Mouse (Mus musculus): Measurements from ENCODE around the gene Atp13a3.

Atp13a3 gene

DNA sequence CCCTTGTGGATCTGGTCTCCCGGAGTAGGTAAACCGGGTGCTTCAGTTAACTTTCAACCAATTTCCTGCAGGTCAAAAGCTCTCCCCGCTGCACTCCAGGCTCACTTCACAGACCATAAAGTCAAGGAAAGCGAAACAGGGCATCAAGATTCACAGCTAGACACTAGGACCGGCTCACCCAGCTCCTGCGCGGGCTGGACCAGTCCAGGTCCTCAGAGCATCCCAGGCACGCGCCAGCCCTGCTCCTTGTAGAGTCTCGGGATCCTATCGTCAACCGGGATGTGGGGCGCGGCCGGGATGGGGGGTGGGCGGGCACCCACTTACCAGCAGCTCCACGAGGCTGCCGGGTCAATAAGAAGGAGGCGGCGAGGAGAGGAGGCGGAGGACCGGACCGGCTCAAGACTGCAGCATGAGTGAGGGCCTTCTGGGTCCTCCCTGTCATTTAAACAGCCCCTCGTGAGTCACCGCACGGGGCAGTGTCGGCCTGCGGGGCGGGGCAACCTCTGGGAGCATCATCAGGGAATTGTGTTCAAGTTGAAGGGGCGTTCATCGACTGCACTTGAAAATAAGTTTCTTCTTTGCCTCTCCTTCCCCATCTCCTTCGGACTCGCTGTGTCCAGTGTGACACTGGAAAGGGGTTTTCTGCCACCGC lies 122.8 kb downstream of the Atp13a3 start, which contains the start of gene Lrrc15:
TSS of gene Lrrc15 (minus strand) at position 413 of the 652 bp plus-strand sequence.
- intact Hi-C loops (cut with DNase I) = no loop called here

DNA sequence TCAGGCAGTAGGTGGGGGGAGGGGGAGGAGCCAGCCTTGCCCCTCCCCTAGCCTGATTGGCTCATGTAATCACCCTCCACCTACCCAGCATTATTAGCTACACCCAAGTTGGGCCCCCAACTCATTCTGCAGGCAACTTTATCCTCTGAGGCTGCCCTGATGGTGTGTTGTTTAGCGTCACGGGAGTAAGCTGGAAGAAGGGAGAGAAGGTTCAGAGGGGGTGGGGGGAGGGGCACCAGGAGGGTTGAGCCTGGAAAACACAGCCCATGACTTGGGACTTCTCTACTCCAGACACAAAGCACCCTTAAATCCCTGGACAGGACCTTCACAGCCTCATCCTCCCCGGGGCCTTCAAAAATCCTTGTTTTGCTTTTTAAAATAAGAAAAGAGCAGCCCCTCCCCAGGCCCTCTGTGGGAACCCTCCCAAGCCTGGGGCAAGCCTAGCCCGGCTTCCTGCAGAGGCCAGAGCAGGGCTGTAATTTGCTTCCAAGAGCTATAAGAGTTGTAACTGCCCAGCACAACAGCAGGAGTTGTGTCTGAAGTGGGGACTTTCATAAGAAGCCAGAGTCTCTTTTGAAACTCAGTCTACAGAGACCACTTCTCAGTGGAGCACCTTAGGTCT lies 125.0 kb downstream of the Atp13a3 start:
- intact Hi-C loops (cut with DNase I) = no loop called here

DNA sequence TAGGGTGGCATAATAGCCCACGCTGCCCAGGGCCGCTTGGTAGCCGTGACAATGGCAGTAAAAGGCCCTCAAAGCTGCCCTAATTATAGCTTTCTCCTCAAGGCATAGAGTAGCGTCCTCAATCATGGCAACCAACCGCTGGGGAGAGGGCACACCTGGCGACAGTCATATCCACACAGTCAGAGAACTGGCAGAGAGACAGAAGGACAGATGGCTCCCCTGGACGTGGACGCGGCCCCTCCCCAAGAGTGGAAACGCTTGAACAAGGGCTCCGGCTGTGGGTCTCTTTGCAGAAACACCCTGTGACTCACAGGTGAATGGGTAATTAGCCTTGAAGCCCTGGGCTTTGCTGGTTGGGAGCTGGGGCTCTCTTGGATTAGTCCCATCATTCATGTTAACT lies 127.4 kb downstream of the Atp13a3 start:
- intact Hi-C loops (cut with DNase I) = no loop called here

DNA sequence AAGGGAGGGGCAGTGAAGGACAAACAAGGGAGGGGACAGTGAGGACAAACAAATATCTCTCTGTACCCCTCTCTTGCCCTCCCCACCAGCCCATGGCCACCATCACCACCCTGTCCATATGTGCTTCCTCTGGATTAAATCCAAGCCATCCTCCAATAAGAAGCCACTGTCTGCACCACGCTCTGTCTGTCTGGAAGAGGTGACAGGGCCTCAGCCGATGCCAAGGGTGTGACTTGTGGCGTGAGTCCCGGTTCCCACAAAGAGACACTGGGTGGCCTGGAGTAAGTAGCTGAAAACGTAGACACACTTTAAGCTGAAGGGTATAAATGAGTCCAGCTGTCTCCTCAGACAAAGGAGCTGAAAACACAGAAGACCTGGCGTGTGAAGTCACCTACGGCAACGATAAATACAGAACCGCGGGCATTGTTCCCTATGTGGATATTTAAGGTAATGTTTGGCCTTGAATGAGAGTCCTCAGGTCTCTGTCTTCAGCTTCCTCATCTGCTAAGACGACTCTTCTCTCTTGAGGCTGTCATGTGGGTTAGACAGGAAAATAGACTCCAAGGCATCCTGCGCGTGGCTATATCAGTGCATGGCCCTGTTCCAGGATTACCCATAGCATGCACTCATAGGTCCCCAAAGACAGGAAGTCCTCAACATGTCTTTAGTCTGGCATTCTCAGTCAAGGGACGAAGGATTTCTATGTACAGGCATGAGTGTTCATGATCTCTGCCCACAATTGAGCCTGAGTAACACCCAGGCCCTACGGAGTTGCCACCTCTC lies 130.0 kb downstream of the Atp13a3 start:
- intact Hi-C loops (cut with DNase I) = no loop called here

DNA sequence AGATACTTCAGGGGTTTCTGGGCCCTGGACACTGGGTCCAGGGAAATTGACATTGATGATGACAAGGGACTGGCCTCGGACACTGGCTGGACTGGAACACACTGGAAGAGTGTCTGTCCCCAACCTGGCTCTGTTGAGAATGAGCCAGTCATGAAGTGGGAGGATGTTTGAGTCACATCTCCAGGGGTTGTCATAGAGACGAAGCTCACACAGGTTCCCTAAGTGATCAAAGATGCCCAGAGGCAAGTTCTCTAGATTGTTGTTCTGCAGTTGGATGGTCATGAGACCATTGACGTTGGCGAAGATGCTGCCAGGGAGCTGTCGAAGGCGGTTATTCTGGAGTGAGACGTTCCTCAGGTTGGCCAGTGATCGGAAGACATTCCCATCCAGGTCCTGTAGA lies 132.7 kb downstream of the Atp13a3 start:
- intact Hi-C loops (cut with DNase I) = no loop called here

DNA sequence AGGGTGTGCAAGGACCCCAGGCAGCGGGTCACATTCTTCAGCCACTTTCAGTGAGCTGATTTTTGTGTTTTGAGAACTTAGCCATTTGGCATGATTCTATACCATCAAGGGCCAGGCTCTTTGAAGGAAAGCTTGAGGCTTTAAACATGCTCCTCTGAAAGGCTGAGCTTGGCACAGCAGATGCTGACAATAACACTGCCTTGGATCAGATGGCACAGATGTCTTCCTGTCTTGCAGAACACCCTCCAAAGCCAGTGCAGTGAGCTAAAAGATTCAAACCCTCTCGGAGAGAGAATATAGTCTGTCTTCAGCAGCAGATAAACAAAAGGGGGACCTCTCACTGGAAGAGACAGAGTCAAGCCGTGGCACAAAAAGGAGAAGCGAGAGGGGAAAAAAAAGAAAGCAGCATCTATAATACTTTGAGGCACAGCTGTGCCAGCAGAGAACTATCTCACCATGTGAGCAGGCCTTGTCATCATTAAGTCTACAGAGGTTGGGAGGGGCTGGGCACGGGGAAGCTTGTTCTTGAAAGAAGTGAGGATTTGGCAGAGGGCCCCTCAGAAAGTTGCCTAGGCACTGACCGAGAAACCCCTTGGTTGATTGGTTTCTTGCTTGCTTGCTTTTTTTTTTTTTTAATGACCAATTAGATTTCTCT lies 133.7 kb downstream of the Atp13a3 start:
- intact Hi-C loops (cut with DNase I) = no loop called here

DNA sequence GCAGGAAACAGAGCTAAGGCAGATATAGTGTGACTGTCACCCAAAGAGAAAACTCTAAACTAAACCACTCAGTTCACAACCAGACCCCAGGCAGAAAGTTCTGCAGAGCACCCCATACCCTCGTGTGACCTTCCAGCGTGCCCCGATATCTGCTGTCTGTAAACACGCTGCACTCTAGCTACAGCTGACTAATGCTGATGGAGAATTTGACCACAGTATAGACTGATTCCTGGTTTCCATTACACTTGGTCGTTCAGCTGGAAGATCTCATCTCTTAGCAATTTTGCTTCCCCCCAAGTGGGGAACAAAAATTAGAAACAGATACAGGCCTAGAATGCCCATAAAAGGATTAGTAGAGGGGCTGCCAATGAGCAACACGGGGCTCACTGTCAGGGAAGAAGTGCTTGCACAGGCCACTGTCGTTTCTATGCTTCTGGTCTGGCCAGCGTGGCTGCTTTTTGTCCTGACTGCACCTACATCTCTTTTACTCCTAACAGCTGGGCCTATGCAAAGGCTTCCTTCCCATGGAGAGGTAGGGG lies 134.5 kb downstream of the Atp13a3 start:
- intact Hi-C loops (cut with DNase I) = no loop called here

DNA sequence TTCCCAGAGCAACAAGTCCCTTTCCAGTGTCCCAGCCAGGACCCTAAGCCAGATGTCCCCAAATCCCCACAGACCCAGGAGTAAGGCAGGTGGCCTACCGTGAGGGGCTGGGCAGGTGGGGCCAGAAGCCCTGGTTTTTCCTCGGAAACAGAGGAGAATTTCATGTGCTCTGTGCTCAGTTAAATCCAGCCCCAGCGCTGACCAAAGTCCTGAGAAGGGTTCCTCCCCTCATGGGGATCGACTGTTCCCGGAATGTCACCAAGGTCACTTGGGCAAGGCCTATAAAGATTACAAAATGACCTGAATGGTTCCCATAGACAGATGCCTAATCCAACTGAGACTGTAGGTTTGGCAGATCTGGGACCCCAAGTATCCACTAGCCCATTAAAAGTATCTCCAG lies 138.4 kb downstream of the Atp13a3 start, which contains the start of gene Cpn2:
TSS of gene Cpn2 (minus strand) at position 141 of the 400 bp plus-strand sequence.
- intact Hi-C loops (cut with DNase I) = no loop called here

DNA sequence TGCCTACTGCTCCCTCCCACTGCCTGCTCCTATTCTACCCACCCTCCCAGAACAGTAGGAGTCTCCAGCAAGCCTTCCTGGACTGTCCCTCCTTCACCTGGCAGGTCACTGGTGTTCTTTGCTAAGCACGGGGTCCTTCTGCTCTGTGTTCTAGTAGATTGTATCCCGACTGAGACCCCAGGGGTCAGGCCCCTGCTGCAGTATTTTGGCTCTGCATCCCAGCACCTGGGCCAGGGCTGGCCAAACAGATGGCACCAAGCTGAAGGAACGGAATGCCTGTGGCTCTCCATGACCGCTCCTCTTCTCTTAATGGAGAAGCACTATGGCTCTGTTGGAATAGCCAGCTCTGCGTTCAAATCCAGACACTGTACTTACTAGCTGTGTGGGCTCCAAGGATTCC lies 139.2 kb downstream of the Atp13a3 start:
- intact Hi-C loops (cut with DNase I) = no loop called here

DNA sequence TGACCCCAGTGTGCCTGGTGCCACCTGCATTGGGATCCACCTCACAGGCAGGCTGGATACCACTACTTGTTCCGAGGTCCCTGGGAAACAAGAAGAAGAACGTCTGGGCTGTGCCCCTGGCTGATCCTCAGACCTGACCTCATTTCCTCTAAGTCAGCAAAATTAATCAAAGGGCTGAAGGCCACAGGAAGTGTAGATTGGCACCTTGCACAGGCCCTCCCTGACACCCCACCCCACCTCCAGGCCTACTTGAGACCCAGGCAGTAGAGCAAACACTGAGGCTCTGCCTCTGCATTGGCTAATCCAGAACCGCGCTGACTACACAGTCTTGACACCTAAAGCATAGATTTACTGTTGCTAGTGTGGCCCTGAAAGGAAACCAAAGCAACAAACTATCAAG lies 140.2 kb downstream of the Atp13a3 start:
- intact Hi-C loops (cut with DNase I) = no loop called here

DNA sequence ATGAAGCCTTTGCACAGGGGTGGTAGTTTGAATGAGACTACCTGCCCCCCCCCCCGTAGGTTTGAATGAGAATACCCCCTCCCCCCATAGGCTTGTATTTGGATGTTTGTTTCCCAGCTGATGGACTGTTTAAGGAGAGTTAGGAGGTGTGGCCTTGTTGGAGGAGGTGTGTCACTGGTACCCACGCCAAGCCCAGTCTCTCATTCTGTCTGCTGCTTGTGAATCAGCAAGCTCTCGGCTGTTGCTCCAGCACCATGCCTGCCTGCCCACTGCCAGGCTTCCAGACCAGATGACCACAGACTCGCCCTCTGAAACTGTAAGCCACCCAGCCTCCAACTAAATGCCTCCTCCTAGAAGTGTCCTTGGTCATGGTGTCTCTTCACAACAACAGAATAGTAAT lies 142.6 kb downstream of the Atp13a3 start:
- intact Hi-C loops (cut with DNase I) = no loop called here

DNA sequence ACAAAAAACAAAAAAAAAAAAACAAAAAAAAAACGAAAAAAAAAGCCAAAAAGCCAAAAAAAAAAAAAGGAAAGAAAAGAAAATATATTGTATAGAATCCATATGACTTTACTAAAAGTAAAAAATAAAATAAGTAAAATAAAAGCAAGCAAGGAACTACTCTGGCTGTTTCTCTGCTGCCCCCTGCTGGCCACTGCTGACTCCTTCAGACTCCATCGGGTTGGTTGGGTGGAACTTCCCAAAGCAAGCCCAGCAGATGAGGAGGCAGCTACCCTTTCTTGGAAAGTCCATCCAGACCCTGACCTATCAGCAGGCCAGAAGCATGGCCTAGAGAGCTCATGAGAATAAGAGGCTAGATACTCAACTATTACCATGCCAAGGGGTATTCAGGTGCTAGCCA lies 143.1 kb downstream of the Atp13a3 start:
- intact Hi-C loops (cut with DNase I) = no loop called here
